Mouse (Mus musculus) NIH3T3 (cell line): ENCODE data around the gene Hmga2.

Source experiments
- DNase-seq: peaks from one replicate; pipeline ENCODE4 v3.0.0-alpha.2; 2012; ENCODE audit warnings: low read depth

Hmga2 gene

GRCm38 (mm10) chr10:120475601-120476515 lies at the start of gene Hmga2:
Gene Hmga2, minus strand, starts transcription at chr10:120476469.
- DNase-seq = peak; percentile 88

- no peak for DNase-seq
Measured at GRCm38 (mm10) chr10:120522959-120523358, 46.7 kb upstream of the Hmga2 start.

GRCm38 (mm10) chr10:120521912-120522575 lies 45.8 kb upstream of the Hmga2 start:
- no peak for DNase-seq

GRCm38 (mm10) chr10:120516311-120516710 lies 40.0 kb upstream of the Hmga2 start:
- no peak for DNase-seq

- no peak for DNase-seq
Measured at GRCm38 (mm10) chr10:120513721-120514120, 37.5 kb upstream of the Hmga2 start.

- DNase-seq = peak; percentile 22
Measured at GRCm38 (mm10) chr10:120512946-120513345, 36.7 kb upstream of the Hmga2 start.

- DNase-seq = no peak
Measured at GRCm38 (mm10) chr10:120512121-120512520, 35.9 kb upstream of the Hmga2 start.

- DNase-seq = no peak
Measured at GRCm38 (mm10) chr10:120503959-120504358, 27.7 kb upstream of the Hmga2 start.

- no peak for DNase-seq
Measured at GRCm38 (mm10) chr10:120500794-120501193, 24.5 kb upstream of the Hmga2 start.

- DNase-seq = no peak
Measured at GRCm38 (mm10) chr10:120498086-120498485, 21.8 kb upstream of the Hmga2 start.

GRCm38 (mm10) chr10:120494653-120495052 lies 18.4 kb upstream of the Hmga2 start:
- no peak for DNase-seq

GRCm38 (mm10) chr10:120491477-120491876 lies 15.2 kb upstream of the Hmga2 start:
- DNase-seq = no peak

GRCm38 (mm10) chr10:120489611-120490010 lies 13.3 kb upstream of the Hmga2 start:
- no peak for DNase-seq

- no peak for DNase-seq
Measured at GRCm38 (mm10) chr10:120488526-120488925, 12.3 kb upstream of the Hmga2 start.

- DNase-seq = no peak
Measured at GRCm38 (mm10) chr10:120487881-120488280, 11.6 kb upstream of the Hmga2 start.

- DNase-seq = no peak
Measured at GRCm38 (mm10) chr10:120485461-120485860, 9.2 kb upstream of the Hmga2 start.

GRCm38 (mm10) chr10:120484144-120484543 lies 7.9 kb upstream of the Hmga2 start:
- no peak for DNase-seq

GRCm38 (mm10) chr10:120478164-120478563 lies 1.9 kb upstream of the Hmga2 start:
- peak; percentile 81 for DNase-seq

- peak; percentile 69 for DNase-seq
Measured at GRCm38 (mm10) chr10:120477501-120477900, 1.2 kb upstream of the Hmga2 start.

- peak; percentile 91 for DNase-seq
Measured at GRCm38 (mm10) chr10:120476516-120477336, 457 bp upstream of the Hmga2 start.

- DNase-seq = peak; percentile 71
Measured at GRCm38 (mm10) chr10:120475041-120475541, 1.2 kb downstream of the Hmga2 start.

- peak; percentile 79 for DNase-seq
Measured at GRCm38 (mm10) chr10:120474301-120474700, 2.0 kb downstream of the Hmga2 start.
